Mouse (Mus musculus) liver, embryonic 14.5 days (tissue): ENCODE measurements at regions not wholly inside any gene's neighbourhood (a gene's known extent, or its start where the extent isn't known, plus 50 kb on each side); places are given as distances from the start of the nearest gene placed in this dataset.

Experiments
- ATAC-seq: fragments of 200-750 bp; cut with Nextera tagmentation; 2 replicates; pipeline ENCODE4 v1.8.0; 2017; ENCODE audit warnings: moderate number of reproducible peaks, mild to moderate bottlenecking, moderate library complexity; ENCODE audit not compliant: insufficient read depth
- DNase-seq, 3 experiments: peaks; one replicate each; pipeline ENCODE4 v3.0.0-alpha.2; 2012 to 2013; ENCODE audit warnings: low read depth in 3 of 3, low spot score in 3 of 3
- H3K27ac ChIP-seq: fragments of 300-500 bp; sonication (generic); 2 replicates; pipeline ENCODE4 v1.5.1; 2014; ENCODE audit warnings: moderate library complexity, mild to moderate bottlenecking, control low read depth, inconsistent platforms
- H3K27me3 ChIP-seq: fragments of 300-500 bp; sonication (generic); 2 replicates; pipeline ENCODE4 v1.6.1; 2014; ENCODE audit warnings: mild to moderate bottlenecking, low read length, moderate library complexity; ENCODE audit not compliant: control insufficient read depth, insufficient read depth
- H3K36me3 ChIP-seq: fragments of 300-500 bp; sonication (generic); replicated peaks from 2 replicates; pipeline ENCODE4 v1.6.1; 2014; ENCODE audit warnings: low read depth; ENCODE audit not compliant: control insufficient read depth, insufficient read depth
- H3K4me1 ChIP-seq, 2 experiments: fragments of 200-500 bp in 1 of 2; fragments of 300-500 bp in 1 of 2; sonication (generic) in 1 of 2; replicated peaks; 2 replicates each; pipeline ENCODE4 v1.6.1; 2012 to 2014; ENCODE audit warnings: antibody characterized with exemption in 1 of 2, inconsistent platforms in 1 of 2, low read length in 1 of 2; ENCODE audit not compliant: control insufficient read depth in 2 of 2, insufficient read depth in 2 of 2
- H3K4me2 ChIP-seq: fragments of 300-500 bp; sonication (generic); 2 replicates; pipeline ENCODE4 v1.6.1; 2014; ENCODE audit warnings: low read depth, mild to moderate bottlenecking, control low read depth, moderate library complexity
- H3K4me3 ChIP-seq, 2 experiments: fragments of 200-500 bp in 1 of 2; fragments of 300-500 bp in 1 of 2; sonication (generic) in 1 of 2; 2 replicates each; pipeline ENCODE4 v1.5.1; 2012 to 2014; ENCODE audit warnings: low read depth in 2 of 2, low read length in 2 of 2, mild to moderate bottlenecking in 2 of 2, control low read depth in 1 of 2, inconsistent platforms in 1 of 2, moderate library complexity in 1 of 2; ENCODE audit not compliant: insufficient read depth in 1 of 2
- H3K9ac ChIP-seq: fragments of 300-500 bp; sonication (generic); replicated peaks from 2 replicates; pipeline ENCODE4 v1.6.1; 2014; ENCODE audit warnings: mild to moderate bottlenecking, control low read depth, moderate library complexity
- H3K9me3 ChIP-seq: fragments of 300-500 bp; sonication (generic); 2 replicates; pipeline ENCODE4 v1.6.1; 2016; ENCODE audit warnings: low read length, mixed read lengths; ENCODE audit not compliant: control insufficient read depth
- CTCF ChIP-seq: IDR thresholded peaks from 2 replicates; pipeline ENCODE4 v1.5.1; 2016; ENCODE audit warnings: antibody characterized with exemption, low read depth, control low read depth
- EP300 ChIP-seq: IDR thresholded peaks from 2 replicates; pipeline ENCODE4 v1.6.1; 2016; ENCODE audit warnings: antibody characterized with exemption, low read depth
- WGBS: fragments of 180-500 bp; shearing (Covaris S2); extraction: QIAGEN DNeasy Blood & Tissue Kit; methylation state at CpG from one replicate; pipeline ENCODE4 v1.1.7; 2014; ENCODE audit not compliant: insufficient replicate concordance; 5-methylcytosine and 5-hydroxymethylcytosine counted together

DNA sequence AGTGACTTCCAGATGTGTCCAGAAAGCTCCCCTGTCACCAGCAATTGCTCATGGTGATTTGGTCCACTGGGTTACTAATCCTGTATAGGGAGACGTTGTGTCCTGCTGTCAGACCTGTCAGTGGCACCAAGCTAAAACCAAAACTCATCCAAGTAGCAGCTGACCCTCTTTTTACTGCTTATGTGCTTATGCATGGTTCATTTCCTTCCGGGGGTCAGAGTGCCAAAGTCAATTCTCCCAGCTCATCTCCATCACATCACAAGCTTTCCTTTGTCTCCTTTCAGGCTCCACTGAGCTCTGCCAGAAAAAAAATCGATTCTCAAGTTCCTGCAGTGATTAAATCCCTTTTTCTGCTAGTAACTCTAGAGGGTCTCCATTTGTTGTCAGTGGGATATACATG lies 244.2 kb downstream of the Atp6ap1l start:
- 29% methylated on average over 3 of the region's 3 CpGs for WGBS
- Histone ChIP-seq H3K9me3 (no peaks in the 10 kb centered on the region), H3K4me3 (no peak overlapping the region), H3K27ac (no peak overlapping the region), H3K9ac (no peak overlapping the region), H3K4me1 (no peaks in the 10 kb centered on the region), H3K36me3 (no peaks in the 10 kb centered on the region), H3K4me2 (no peak overlapping the region), H3K27me3 (no peaks in the 10 kb centered on the region)
- no peak for DNase-seq
- TF ChIP-seq CTCF (no peak), EP300 (no peak)
- no peak for ATAC-seq

DNA sequence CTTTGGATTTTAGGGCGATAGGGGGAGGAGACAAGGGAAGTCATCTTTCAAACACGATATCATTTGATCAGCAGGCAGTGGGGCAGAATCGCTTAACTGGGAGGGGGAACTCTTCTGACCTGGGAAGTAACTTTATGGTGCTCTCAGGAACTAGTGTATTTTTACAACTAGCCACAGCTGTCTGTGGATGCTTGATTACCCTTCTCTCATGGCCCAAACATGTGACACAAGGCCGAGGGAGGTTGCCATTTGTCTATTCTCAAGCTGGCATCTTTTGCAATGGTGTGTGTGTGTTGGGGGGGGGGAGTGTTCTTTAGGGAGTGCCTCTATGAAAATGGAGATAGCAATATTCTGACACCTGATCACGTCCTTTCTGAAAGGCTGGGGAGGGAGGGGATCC lies 246.1 kb downstream of the Atp6ap1l start:
- H3K27me3 ChIP-seq: no peaks in the 10 kb centered on the region
- WGBS: 58% methylated on average over 5 of the region's 5 CpGs
- no peak for DNase-seq
- no peak for TF ChIP-seq CTCF
- no peak for TF ChIP-seq EP300
- no peak overlapping the region for H3K4me3 ChIP-seq
- no peak for ATAC-seq
- H3K27ac ChIP-seq: no peak overlapping the region
- H3K4me1 ChIP-seq: no peaks in the 10 kb centered on the region
- no peaks in the 10 kb centered on the region for H3K36me3 ChIP-seq
- H3K4me2 ChIP-seq: no peak overlapping the region
- no peak overlapping the region for H3K9ac ChIP-seq
- no peaks in the 10 kb centered on the region for H3K9me3 ChIP-seq

DNA sequence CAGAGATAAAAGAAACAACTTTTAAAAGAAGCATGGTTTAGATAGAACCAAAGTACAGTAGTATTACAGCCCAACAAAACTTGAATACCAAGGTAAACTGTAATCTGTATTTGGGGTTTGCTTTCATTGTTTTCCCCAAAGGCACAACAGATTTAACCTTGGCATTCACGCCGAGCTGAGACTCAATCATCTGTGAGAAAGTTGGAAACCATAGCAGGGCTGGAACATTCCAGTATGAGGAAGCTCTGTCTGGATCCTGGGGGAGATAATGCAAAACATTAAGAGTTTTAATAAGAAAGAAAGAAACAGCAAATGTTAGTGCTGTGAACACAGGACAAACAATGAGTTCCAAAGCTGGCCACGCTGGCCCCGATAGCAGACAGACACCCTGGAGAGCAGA lies 258.8 kb downstream of the Atp6ap1l start:
- Histone ChIP-seq H3K9me3 (no peaks in the 10 kb centered on the region), H3K9ac (no peak overlapping the region), H3K27ac (no peak overlapping the region), H3K4me1 (no peaks in the 10 kb centered on the region), H3K4me3 (no peak overlapping the region), H3K4me2 (no peak overlapping the region), H3K27me3 (no peaks in the 10 kb centered on the region), H3K36me3 (no peaks in the 10 kb centered on the region)
- 70% methylated on average over 4 of the region's 4 CpGs for WGBS
- ATAC-seq (no peak), DNase-seq (no peak)
- TF ChIP-seq EP300: no peak
- TF ChIP-seq CTCF: no peak

DNA sequence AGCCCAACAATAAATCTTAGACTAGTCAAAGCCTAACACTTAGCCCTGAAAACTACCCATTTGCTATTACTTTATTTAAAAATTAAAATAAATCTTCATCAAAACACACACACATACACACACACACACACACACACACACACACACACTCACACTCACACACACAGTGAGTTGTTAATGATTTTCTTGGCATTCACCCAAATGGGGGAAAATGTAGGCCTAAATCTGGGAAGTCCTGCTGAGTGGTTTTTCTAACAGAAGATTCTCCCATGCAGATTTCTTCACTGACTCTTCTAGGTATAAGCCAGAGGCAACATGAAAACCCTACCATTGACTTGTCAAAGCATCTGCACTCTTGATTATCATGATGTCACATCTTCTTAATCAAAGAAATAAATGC lies 260.9 kb downstream of the Atp6ap1l start:
- Histone ChIP-seq H3K4me1 (no peaks in the 10 kb centered on the region), H3K4me2 (no peak overlapping the region), H3K9ac (no peak overlapping the region), H3K4me3 (no peak overlapping the region), H3K9me3 (no peaks in the 10 kb centered on the region), H3K27ac (no peak overlapping the region), H3K27me3 (no peaks in the 10 kb centered on the region), H3K36me3 (no peaks in the 10 kb centered on the region)
- ATAC-seq (no peak), DNase-seq (no peak)
- TF ChIP-seq CTCF: no peak
- TF ChIP-seq EP300: no peak

DNA sequence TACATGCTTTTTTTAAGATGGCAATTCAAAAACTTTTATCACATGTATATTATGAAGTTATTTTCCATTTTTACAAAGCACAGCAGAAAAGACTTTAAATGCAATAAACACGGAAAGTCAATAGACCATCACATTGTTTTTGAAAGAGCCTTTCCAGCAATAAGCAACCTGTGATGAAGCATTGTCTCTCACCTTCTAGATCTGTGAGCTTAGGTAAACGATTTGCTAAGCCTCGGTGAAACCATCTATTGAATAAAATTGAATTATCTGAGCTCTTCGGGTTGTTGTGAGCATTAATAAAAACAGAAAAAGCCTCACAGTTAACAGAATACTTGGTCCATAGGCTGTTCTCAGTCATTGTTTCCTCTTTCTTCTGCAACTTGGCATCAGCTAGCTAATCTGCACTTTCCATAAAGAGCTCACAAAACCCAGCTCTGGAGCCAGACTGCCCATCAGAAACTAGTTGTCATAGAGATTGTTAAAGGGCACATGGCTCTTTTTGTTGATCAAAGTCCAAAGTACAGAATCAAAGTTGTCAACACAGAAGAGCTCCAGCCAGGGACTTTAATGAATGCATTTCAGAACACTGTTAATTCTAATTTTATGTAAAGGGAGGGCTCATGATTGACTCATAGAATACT lies 261.5 kb downstream of the Atp6ap1l start:
- ATAC-seq (no peak), DNase-seq (no peak)
- no peak overlapping the region for H3K9ac ChIP-seq
- H3K4me1 ChIP-seq: no peaks in the 10 kb centered on the region
- TF ChIP-seq CTCF (no peak), EP300 (no peak)
- H3K36me3 ChIP-seq: no peaks in the 10 kb centered on the region
- H3K27ac ChIP-seq: no peak overlapping the region
- no peak overlapping the region for H3K4me2 ChIP-seq
- H3K9me3 ChIP-seq: no peaks in the 10 kb centered on the region
- no peak overlapping the region for H3K4me3 ChIP-seq
- no peaks in the 10 kb centered on the region for H3K27me3 ChIP-seq
- WGBS: 60% methylated on average over 4 of the region's 4 CpGs
